Mouse (Mus musculus) adrenal gland, postnatal 36 days (tissue): ENCODE measurements at regions not wholly inside any gene's neighbourhood (a gene's known extent, or its start where the extent isn't known, plus 50 kb on each side); places are given as distances from the start of the nearest gene placed in this dataset.

Experiments used
- DNase-seq, 2 experiments: peaks; one replicate each; pipeline ENCODE4 v3.0.0; 2021; ENCODE audit warnings: mixed read lengths in 1 of 2

- peak in 1 of 2 experiments; percentile 4 for DNase-seq
Observed at GRCm38 (mm10) chr15:64434502-64434901, 374.2 kb upstream of the Fam49b start.

- DNase-seq: no peak
Observed at GRCm38 (mm10) chr15:64434908-64435307, 374.6 kb upstream of the Fam49b start.

- DNase-seq: no peak
Observed at GRCm38 (mm10) chr15:64445076-64445475, 372.4 kb upstream of the Gm21798 start.

DNA sequence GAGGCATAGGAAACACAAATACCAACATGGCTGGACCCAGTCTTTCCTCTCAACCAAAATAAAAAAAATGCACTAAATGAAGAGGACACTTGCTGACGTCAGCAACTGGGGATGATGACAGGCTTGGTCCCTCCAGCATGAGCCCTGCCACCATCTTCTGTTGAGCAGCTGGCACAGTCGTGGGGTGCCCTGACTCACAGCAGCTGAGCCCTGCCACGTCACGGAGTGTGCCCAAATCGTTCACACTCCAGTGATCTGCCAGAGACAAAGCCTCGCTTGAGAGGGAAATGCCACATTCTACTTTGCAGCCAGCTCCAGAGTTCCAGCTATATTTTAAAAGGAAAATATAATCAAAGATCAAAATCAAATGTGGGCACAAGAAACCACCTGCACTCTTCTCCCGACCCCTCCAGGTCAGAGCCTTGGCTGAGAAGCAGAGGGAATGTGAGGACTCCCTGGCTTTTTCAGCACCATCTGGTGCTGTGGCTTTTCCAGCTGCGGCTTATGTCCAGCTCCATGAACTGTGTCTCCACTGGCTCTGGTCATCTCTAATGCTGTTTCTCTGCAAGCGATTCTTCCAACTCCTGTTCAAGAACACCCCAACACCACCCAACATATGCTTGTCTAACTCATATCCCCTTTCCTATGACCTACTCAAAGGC lies 371.0 kb upstream of the Gm21798 start:
- DNase-seq: no peak

DNA sequence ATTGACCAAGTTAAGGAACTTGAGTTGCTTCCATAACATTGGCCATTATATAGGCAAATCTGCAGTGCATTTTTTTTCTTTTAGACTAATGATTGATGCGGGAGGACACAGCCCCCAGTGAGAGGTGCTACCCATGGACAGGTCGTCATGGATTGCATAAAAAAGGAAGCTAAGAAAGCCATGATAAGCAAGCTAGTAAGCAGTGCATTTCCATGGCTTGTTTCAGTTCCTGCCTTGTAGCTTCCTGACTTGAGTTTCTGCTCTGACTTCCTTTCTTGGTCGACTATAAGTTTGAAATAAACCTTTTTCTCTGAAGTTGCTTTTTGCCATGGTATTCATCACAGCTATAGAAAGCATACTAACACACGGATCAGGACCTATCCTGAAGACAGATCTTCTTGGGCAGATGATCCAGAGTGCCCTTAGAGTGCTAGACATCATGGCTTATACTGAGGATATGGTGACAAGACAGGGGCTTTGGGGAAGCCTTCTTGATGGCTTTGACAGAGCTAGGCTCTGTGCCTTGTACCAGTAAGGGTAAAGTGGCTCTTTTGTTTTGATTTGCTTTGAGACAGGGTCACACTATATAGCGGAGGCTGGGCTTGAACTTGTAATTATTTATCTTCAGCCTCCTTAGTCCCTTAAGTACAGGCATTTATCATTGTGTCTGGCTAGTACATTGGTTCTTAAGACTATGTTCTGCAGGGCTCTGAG lies 370.1 kb upstream of the Gm21798 start:
- no peak for DNase-seq

DNA sequence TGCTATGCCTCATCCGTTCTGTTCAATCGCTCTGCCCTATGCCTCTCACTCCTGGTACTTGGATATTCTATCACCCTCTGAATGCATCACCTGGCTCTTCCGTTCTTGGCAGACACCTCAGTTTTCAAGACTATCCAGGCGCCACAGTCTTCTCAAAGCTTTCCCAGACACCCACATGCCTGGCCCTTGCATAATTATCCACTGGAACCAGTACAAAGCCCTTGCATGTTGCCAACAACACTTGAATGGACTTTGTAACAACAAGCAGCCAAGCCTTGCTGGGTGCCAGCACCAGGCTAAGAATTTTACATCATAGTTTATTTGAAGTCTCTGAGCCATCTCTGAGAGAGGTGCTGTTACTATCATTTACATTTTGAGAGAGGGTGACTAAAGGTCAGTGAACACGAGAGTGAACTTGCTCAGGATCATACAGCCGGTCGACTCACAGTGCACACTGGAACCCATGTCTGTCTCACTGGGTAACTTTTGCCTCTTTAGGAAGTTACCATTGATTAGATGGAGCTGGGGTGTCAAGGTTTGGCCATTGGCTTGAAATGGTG lies 368.8 kb upstream of the Gm21798 start:
- DNase-seq: peak in 1 of 2 experiments; percentile 15

GRCm38 (mm10) chr15:64470743-64471142 lies 346.8 kb upstream of the Gm21798 start:
- DNase-seq: peak in 1 of 2 experiments; percentile 17

DNA sequence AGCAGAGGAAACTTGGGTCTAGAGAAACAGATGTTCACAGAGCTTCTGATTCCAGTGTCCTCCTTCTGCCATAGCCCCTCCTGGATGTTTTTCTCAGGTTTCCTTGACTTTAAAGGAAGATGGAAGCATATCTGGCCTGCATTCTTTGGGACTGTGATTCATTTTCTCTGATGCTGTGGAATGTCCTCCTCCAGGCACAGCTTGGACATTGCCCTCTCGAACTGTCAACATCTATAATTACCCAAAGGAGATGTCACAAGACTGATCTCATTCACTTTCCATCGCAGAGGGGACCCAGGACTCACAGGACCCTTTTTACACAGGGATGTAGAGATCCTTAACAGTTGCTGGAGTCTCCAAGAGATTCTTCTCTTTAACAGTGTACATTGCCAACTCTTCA lies 345.9 kb upstream of the Gm21798 start:
- no peak for DNase-seq

- DNase-seq: no peak
Observed at GRCm38 (mm10) chr15:64474236-64474635, 343.3 kb upstream of the Gm21798 start.

DNA sequence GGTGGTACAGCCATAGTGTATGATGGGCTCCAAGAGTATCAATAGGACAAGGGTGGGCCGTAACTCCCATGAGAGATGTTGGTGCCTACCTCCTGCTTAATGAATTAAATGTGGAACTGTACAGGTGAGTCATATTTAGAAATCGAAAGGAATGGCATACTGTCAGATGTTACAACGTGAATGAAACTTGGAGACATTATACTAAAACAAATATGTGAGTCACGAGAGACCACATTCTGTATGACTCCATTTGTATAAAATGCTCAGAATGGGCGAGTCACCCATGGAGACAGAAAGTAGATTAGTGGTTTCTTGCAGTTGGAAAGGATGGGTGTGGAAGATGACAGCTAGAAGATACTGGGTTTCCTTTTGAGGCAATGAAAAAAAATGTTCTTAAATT lies 340.4 kb upstream of the Gm21798 start:
- no peak for DNase-seq

GRCm38 (mm10) chr15:64480625-64481024 lies 336.9 kb upstream of the Gm21798 start:
- no peak for DNase-seq

DNA sequence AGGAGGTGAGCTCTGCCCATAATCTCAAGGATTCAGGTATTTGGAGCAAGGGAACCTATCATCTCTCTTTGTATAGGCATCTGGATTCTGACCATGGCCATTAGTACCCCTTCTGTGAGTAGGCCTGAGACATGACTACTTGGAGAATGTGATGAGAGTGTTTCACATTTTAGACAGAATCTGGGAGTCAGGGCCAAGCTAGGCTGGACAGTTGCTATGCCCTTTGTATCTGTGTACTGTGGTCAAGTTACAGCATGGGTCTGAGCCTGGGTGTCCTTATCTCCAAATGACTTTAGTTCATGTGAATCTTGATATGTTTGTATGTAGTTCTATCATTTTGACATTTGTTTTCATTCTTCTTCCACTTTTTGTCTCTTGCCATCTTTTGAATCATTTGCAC lies 336.3 kb upstream of the Gm21798 start:
- DNase-seq: no peak

- no peak for DNase-seq
Observed at GRCm38 (mm10) chr15:64482960-64483359, 334.5 kb upstream of the Gm21798 start.

- no peak for DNase-seq
Observed at GRCm38 (mm10) chr15:64487801-64488200, 329.7 kb upstream of the Gm21798 start.

- no peak for DNase-seq
Observed at GRCm38 (mm10) chr15:64500783-64501182, 316.7 kb upstream of the Gm21798 start.

DNA sequence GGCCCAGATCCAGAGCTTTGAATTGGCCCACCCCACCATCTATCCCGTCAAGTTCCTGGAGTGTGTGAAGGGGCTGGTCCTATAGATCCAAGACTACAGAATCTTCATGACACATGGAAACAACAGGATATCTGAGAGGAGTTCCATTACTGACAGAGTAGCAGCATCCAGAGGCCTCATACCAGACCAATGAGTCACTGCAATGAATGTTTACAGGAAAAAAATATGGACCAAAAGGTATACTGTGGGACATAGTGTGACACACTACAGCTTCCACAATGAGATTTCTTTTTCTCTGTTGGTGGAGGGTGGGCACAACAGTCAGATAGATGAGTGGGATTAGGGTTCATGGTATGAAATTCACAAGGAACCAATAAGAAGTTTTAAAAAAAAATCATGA lies 316.0 kb upstream of the Gm21798 start:
- no peak for DNase-seq

- no peak for DNase-seq
Observed at GRCm38 (mm10) chr15:64504751-64505150, 312.7 kb upstream of the Gm21798 start.

- DNase-seq: no peak
Observed at GRCm38 (mm10) chr15:64510649-64511048, 306.8 kb upstream of the Gm21798 start.

GRCm38 (mm10) chr15:64511176-64511575 lies 306.3 kb upstream of the Gm21798 start:
- no peak for DNase-seq

- no peak for DNase-seq
Observed at GRCm38 (mm10) chr15:64512615-64513014, 304.9 kb upstream of the Gm21798 start.

GRCm38 (mm10) chr15:64513501-64514097 lies 303.9 kb upstream of the Gm21798 start:
- DNase-seq: no peak

- DNase-seq: no peak
Observed at GRCm38 (mm10) chr15:64515179-64515578, 302.3 kb upstream of the Gm21798 start.

DNA sequence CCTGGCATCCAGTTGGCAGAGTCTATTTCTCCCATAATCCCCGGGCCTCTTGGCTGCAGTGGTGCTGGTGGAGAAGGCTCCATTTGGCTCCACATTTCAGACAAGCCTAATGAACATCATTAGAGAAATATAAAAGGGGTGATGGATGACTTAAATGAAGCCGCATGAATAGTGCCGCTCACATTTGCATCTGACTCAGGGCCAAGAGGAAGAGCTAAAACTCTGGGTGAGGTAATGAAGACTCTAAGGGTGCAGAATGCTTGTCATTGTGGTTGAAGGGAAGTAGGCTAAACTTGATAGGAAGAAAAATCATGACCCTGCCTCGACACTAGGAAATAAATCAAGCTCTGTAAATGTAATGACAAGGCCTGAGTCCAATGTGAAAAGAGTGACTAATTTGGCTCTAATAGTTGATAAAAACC lies 298.3 kb upstream of the Gm21798 start:
- DNase-seq: peak in 1 of 2 experiments; percentile 15
